Mouse (Mus musculus): ENCODE measurements around the gene Myo16.

- TF ChIP-seq CHD2 (IDR thresholded peaks at IDR 0.05; ENCODE audit: low read length) (no peak), RCOR1 (IDR thresholded peaks at IDR 0.05; ENCODE audit: low read depth, low read length) (no peak), POLR2A (IDR thresholded peaks at IDR 0.05; ENCODE audit: control insufficient read depth in 1 of 2, insufficient read depth in 1 of 2, low read depth in 1 of 2, low read length in 2 of 2, poor library complexity in 1 of 2) (no peak), TBP (IDR thresholded peaks at IDR 0.05; ENCODE audit: low read depth, low read length) (no peak), GABPA (IDR thresholded peaks at IDR 0.05; ENCODE audit: low read depth, low read length) (no peak)
These were observed 420.4 kb downstream of the Myo16 start for GRCm38 (mm10) chr8:10574096-10574495.
